Mouse (Mus musculus): Measurements from ENCODE around the gene Tspyl3.

Tspyl3 gene

DNA sequence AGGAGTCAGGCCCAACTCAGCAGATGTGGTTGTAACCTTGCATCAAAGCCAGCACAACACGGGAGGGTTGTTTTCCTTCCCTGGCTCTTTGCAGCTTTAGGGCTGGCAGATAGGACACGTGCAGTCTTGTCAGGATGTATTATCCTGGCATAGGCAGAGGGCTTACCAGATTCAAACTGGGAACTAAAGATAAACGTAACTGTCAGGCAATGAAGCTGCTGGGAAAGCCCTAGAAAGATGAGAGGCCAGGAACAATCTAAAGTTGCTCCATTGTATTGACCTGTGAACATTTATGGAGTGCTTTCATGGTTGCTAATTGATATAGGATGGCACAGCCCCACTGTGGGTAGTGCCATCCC lies 333 bp upstream of the Tspyl3 start:
- no peak for DNase-seq

DNA sequence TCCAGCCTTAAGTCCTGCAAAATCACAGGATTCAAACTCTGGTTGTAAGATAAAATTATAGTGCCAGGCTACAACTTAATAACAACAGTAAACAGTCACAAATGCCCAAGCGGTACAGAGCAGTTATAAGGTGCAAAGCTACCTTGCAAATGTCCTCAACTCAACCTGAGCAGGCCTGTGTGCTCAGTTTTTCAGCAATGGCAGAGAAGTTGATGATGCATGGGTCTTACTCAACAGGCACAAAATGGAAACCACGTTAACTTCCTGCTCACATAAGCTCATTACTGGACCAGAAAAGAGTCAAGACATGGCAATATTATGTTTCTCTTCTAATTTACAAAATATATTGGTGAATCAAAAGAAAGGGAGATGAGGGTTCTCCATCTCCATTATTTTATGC lies 2.7 kb downstream of the Tspyl3 start:
- DNase-seq = no peak

DNA sequence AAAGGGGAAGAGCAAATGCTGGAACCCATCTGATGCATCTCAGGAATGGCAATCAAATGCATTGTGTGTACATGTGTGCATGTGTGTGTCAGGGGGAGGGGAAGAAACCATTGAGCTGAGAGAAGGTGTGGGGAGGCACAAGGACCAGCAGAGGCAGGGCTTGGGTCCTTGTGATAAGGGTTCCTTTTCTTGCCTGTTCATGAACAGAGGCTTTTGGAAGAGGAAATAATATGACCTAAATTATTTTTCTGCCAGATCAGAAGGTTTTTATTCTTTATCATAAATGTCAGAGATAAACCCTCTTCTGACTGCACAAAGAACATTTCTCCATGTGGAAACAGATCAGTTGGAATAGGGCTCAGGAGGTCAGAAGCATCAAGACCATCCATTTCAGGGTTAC lies 3.1 kb downstream of the Tspyl3 start:
- no peak for DNase-seq

DNA sequence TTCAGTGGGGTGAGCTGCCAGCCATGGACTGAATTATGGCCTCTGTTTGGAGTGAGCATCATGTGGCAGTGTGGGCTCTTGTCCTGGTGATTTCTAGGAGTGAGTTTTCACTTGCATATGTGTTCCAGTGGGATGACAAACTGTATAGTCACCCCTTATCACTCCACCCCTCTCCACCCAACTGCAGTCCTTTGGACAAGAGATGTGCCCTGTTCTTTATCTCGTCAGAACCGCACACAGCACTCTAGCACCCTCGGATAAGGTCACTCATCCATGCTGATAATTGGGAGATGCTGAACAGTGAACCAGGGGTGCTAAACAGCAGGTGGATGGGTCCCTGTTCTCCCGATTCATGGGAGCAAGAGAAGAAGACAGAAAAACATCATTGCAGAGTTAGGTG lies 3.6 kb downstream of the Tspyl3 start:
- no peak for DNase-seq

DNA sequence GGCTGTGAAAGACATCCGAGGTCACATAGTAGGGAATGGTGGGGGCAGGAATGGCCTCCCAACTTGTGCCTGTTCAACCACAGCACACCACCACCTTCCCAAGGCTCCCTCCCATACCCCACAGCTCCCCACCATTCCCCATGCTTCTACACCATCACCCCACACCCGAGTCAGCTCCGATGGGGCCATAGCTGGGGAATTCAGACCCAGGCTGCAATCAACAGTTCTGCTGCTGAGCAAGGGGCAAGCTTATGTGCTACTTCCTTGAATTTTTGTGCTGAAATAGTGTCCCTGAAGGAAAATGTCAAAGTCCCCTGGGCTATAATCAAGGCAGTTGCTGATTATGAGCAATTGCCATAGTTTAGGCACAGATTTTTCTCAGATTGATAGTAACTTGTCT lies 6.7 kb downstream of the Tspyl3 start:
- DNase-seq = no peak

DNA sequence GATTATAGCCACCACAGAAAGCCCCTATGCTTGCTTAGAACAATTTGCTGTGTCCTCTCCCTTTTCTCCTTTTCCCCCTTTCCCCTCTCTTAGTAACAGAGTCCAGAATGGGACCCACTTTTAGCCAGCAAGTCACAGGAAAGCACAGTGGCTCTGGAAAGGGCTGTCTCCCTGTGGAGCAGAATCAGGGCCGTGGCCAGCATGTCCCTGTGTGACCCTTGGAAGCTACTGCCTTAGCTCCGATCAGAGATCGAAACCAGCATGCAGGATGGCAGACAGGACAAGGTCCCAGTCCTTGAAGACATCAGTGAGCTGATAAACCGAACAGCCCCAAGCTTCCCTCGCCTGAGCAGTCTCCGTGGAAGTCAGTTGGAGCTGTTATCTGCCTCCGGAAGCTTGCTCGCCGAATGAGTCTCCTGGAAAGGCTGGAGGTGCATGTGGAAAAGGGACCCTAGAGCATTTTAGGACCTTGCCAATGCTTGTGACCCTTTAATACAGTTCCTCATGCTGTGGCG lies 7.4 kb downstream of the Tspyl3 start:
- DNase-seq = no peak

- DNase-seq = no peak
These were observed 9.8 kb downstream of the Tspyl3 start for GRCm38 (mm10) chr2:153215421-153215820.

GRCm38 (mm10) chr2:153214771-153215259 lies 10.4 kb downstream of the Tspyl3 start:
- no peak for DNase-seq

GRCm38 (mm10) chr2:153213351-153213750 lies 11.9 kb downstream of the Tspyl3 start:
- DNase-seq = no peak

GRCm38 (mm10) chr2:153211451-153211850 lies 13.8 kb downstream of the Tspyl3 start:
- DNase-seq = no peak

DNA sequence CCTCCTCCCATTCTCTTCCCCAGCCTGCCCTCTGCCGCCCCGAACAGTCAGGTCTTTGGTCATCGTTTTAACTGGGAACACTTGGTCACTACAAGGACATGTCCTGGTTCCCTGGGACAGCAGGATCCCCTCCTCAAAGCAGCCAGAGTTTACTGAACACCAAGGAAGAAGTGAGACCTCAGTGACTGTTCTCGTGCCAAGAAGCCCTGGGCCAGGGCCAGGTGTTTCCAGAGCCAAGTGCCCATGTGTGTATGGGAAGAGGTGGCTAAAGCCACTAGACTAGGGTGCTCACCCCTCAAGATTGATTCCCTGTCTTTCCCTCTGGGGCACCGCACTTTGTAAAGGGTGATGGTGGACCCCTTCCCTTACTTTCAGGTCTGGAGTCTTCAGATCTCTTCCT lies 16.0 kb downstream of the Tspyl3 start:
- DNase-seq = no peak

DNA sequence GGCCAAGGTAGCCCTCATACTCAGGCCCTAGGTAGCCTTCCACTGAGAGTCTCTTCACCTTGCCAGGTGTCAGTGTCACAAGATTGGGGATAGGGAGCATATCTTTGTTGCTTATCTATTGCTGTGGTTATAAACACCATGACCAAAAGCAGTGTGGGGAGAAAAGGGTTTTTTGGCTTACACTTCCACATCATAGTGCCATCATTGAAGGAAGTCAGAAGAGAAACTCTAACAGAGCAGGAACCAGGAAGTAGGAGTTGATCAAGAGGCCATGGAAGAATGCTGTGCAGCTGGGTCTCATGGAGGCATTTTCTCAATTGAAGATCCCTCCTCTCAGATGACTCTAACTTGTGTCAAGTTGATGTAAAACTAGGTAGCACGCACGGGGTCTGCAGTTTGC lies 17.1 kb downstream of the Tspyl3 start:
- no peak for DNase-seq

DNA sequence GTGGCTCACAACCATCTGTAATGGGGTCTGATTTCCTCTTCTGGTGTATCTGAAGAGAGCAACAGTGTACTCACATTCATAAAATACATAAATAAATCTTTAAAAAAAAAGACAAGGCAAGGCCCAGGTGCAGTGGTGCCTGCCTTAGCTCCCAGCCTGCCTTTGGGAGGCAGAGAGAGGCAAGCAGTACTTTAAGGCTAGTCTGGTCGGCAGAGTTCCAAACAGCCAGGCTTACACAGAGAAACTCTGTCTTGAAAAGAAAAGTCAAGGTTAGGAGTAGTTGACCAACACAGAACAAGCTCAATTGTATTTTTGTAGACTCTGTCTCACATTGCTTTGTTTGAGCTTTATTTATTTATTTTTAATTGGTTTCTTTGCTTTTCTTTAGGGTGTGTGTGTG lies 22.5 kb downstream of the Tspyl3 start:
- no peak for DNase-seq

- DNase-seq = no peak
These were observed 26.1 kb downstream of the Tspyl3 start for GRCm38 (mm10) chr2:153199114-153199513.

DNA sequence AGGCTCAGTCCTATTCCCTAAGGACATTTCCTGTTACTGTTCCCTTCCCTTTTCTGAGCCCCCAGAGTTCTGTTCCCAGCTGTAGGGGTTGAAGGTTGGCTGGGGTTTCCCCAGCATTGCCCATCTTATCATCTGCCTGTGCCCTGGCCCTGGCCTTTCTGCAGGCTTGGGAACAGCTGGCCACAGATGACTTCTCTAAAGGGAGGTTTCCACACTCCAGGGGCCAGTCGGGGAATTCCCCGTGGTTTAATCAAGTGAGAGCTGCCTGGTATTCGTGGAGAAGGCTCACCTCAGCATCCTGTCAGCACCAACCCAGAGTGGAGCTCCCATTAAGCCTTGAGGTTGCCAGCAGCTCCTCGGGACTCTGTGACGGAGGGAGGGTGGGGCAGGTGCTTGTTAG lies 26.8 kb downstream of the Tspyl3 start:
- no peak for DNase-seq

- DNase-seq = no peak
These were observed 31.0 kb downstream of the Tspyl3 start for GRCm38 (mm10) chr2:153194255-153194654.

DNA sequence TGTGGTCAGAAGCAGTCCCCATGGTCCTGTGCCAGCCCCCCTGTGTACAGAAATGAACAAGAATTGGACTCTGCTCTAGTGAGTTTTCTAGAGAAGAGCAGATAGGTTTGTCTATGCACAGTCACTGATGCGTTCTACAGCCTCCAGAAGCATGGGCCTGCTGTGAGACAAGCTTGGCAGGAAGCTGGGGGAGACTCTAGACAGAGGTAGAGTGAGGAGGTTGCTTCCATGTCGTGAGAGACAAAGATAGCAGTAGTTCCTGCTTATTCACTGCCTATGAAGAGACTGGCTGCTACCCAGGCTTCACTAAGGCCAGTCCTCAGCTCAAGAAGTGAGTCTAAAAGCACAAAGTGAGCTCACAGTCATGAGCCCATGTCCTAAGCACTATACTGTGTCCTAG lies 34.0 kb downstream of the Tspyl3 start:
- DNase-seq = no peak

DNA sequence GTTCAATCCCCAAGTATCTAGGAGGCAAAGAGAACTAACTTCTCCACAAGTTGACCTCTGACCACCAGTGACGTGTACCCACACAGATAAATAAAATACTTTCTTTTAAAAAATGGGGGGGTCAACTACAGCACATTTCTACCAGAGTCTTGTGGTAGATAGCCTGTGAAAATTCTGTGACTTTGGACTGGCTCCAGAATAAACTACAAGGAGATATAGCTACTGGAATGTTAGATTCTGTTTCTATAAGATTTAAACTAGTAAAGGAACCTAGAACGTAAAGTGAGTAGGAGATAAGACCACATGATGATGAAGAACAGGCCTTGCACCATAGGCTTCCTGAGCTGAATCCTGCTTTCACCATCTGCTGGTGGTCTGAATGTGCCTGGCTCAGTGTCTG lies 37.4 kb downstream of the Tspyl3 start:
- no peak for DNase-seq

DNA sequence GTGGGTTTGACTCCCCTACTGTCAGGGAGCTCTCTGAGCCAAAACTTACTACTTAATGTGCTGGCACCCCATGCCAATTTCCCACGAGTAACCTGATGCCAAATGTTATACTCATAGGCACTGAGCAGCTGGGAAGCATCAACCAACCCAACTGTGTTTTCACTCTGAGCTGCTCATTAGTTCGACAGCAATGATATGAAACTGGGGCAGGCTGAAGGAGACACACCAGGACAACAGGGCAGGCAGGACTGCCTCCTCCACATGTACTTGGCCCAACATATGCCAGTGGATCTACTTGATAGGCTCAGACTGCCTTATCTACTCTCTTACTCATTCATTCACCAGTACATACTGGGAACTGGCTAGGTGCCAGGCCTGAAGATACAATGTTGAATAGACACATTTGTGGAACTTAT lies 39.1 kb downstream of the Tspyl3 start:
- no peak for DNase-seq

- DNase-seq = no peak
These were observed 45.3 kb downstream of the Tspyl3 start for GRCm38 (mm10) chr2:153179961-153180360.

DNA sequence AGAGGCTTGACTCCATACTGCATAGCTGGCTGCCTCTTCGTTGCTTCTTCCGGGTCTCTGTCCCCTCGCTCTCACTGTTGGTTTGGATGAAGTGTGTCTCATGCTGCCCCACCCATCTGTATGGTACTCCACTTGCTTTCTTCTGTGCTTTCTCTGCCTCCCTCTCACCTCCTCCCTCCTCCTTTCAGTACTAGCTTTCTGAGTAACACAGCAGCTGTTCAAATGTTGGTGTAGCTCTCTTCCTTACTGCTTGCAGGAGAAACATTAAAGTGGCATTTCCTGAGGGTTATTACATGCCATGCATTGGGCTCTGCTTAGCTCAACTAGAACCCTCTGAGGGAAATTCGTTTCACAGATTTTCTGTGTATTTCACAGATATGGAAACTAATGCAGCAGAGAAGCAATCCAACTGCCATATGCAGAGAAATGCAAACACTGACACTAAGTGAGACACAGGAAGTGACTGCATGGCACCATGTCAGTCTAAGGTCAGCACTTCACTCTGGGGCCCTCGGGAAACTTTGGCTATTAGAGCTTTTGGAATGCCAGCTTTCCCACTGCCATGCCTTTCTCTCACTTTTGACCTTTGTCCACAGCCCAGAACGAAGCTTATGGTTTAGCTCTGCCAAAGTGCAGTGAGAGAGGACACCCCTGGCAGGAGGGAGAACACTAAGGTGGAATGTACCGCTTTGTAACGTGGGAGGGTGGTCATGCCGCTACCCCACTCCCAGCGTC lies 45.9 kb downstream of the Tspyl3 start:
- DNase-seq = no peak

- no peak for DNase-seq
These were observed 48.1 kb downstream of the Tspyl3 start for GRCm38 (mm10) chr2:153177188-153177587.

GRCm38 (mm10) chr2:153175995-153176570 lies 49.2 kb downstream of the Tspyl3 start:
- DNase-seq = no peak
